ENCODE assay signal across 14 mouse cellular contexts in genomic region chr1:35730309-35730708, GRCm38 (mm10).
"Had no signal": no experiment of that assay in that cellular context is flagged by ENCODE, and none has a peak within 500 bp of the region (broad histone marks: within the 10 kb centered on the region; RNA-seq: fewer than 3 reads in every experiment).

No protein-coding gene starts in this region.

- H3K27me3 ChIP-seq: lung, embryonic 15.5 days; midbrain, embryonic 13.5 days; midbrain, embryonic 15.5 days; neural tube, embryonic 12.5 days; stomach, embryonic 15.5 days had no signal

- H3K27ac ChIP-seq: macrophage; midbrain, embryonic 13.5 days; midbrain, embryonic 15.5 days; neural tube, embryonic 12.5 days; stomach, embryonic 15.5 days; stomach, postnatal 0 days had no signal

- H3K36me3 ChIP-seq: lung, embryonic 15.5 days; midbrain, embryonic 13.5 days; midbrain, embryonic 15.5 days; neural tube, embryonic 12.5 days; stomach, embryonic 15.5 days had no signal

- H3K9ac ChIP-seq: lung, embryonic 15.5 days; midbrain, embryonic 13.5 days; midbrain, embryonic 15.5 days; neural tube, embryonic 12.5 days; stomach, embryonic 15.5 days had no signal

- H3K4me1 ChIP-seq: lung, embryonic 15.5 days; megakaryocyte, embryonic 14.5 days; midbrain, embryonic 13.5 days; midbrain, embryonic 15.5 days; neural tube, embryonic 12.5 days; stomach, embryonic 15.5 days had no signal

- DNase-seq: lung, postnatal 14 days; right cerebral cortex, postnatal 14 days; thymus, adult 2 months; thymus, postnatal 25 days; thymus, postnatal 4 days had no signal

- H3K4me2 ChIP-seq: lung, embryonic 15.5 days; midbrain, embryonic 11.5 days; midbrain, embryonic 13.5 days; midbrain, embryonic 15.5 days; neural tube, embryonic 12.5 days; stomach, embryonic 15.5 days had no signal

- H3K4me3 ChIP-seq: lung, embryonic 15.5 days; megakaryocyte, embryonic 14.5 days; midbrain, embryonic 13.5 days; midbrain, embryonic 15.5 days; neural tube, embryonic 12.5 days; stomach, embryonic 15.5 days had no signal

- H3K9me3 ChIP-seq: lung, embryonic 15.5 days; megakaryocyte, embryonic 14.5 days; midbrain, embryonic 13.5 days; midbrain, embryonic 15.5 days; neural tube, embryonic 12.5 days; stomach, embryonic 15.5 days had no signal

- ATAC-seq: midbrain, embryonic 13.5 days; midbrain, embryonic 15.5 days had no signal
